Mouse (Mus musculus) megakaryocyte, embryonic 14.5 days (primary cell): ENCODE measurements around the gene Otof. TPM values are rescaled to one million over a fixed set of nuclear protein-coding genes. Genes with fewer than 3 reads are reported as not detected.

ENCODE experiments used
- H3K27me3 ChIP-seq: replicated peaks from 2 replicates; pipeline ENCODE3; 2012; ENCODE audit warnings: inconsistent platforms
- H3K36me3 ChIP-seq: replicated peaks from 2 replicates; pipeline ENCODE3; 2012; ENCODE audit warnings: low read length, inconsistent platforms, mixed read lengths
- H3K4me1 ChIP-seq: 2 replicates; pipeline ENCODE4 v1.6.1; 2012; ENCODE audit warnings: inconsistent platforms
- H3K4me3 ChIP-seq: replicated peaks from 2 replicates; pipeline ENCODE3; 2012; ENCODE audit warnings: moderate library complexity, mild to moderate bottlenecking, inconsistent platforms
- H3K9me3 ChIP-seq: 2 replicates; pipeline ENCODE4 v1.6.1; 2012; ENCODE audit warnings: inconsistent platforms
- FLI1 ChIP-seq: IDR thresholded peaks from 2 replicates; pipeline ENCODE4 v1.6.1; 2012; ENCODE audit warnings: low read length, inconsistent platforms, mixed read lengths
- GATA1 ChIP-seq: IDR thresholded peaks from 3 replicates; pipeline ENCODE4 v1.6.1; 2012; ENCODE audit warnings: mixed read lengths, low read length, inconsistent platforms, borderline replicate concordance
- polyA plus RNA-seq: library from polyadenylated mRNA; stranded (reverse); fragments of >175 nt; gene quantifications from 2 replicates; pipeline ENCODE4 v1.2.3, GENCODE M21; 2012; ENCODE audit warnings: low replicate concordance; ENCODE audit not compliant: insufficient read depth

The Otof gene
- polyA plus RNA-seq, 1 experiment = not detected

DNA sequence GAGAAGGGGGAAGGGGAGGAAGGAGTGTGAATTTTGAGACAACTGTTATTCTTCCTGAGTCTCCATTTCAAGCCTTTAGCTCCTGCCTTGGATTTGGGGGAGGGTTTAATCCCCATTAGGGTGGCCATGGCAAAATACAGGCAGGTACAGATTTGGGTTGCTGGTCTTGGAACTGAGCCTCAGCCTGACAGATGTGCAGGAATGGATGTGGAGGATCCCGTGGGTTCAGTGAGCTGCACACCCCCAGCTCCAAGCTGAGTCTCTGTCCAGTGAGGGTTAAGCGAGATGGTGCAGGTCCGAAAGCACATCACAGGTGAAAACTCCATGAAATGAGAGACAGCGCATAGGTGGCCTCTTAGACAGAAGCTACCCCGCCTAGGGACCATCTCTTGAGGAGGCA, 61.2 kb downstream of the Otof start:
- no peak for TF ChIP-seq FLI1
- no peak for TF ChIP-seq GATA1
- Histone ChIP-seq H3K4me3 (no peak overlapping the region), H3K36me3 (no peaks in the 10 kb centered on the region), H3K4me1 (no peaks in the 10 kb centered on the region), H3K9me3 (peaks cover 22% of the 10 kb centered on the region), H3K27me3 (peaks cover 52% of the 10 kb centered on the region)

GRCm38 (mm10) chr5:30391473-30391872, 70.3 kb downstream of the Otof start:
- TF ChIP-seq FLI1 = no peak
- TF ChIP-seq GATA1 = no peak
- H3K36me3 ChIP-seq = no peaks in the 10 kb centered on the region

GRCm38 (mm10) chr5:30389836-30390235, 71.9 kb downstream of the Otof start:
- Histone ChIP-seq H3K4me1 (no peaks in the 10 kb centered on the region), H3K4me3 (no peak overlapping the region)
- TF ChIP-seq FLI1 = no peak
- no peak for TF ChIP-seq GATA1

More at GRCm38 (mm10) chr5:30391473-30391872, 70.3 kb downstream of the Otof start:
- peaks cover 8% of the 10 kb centered on the region for H3K9me3 ChIP-seq
- H3K27me3 ChIP-seq = peaks cover 48% of the 10 kb centered on the region
- no peak overlapping the region for H3K4me3 ChIP-seq
- no peaks in the 10 kb centered on the region for H3K4me1 ChIP-seq

DNA sequence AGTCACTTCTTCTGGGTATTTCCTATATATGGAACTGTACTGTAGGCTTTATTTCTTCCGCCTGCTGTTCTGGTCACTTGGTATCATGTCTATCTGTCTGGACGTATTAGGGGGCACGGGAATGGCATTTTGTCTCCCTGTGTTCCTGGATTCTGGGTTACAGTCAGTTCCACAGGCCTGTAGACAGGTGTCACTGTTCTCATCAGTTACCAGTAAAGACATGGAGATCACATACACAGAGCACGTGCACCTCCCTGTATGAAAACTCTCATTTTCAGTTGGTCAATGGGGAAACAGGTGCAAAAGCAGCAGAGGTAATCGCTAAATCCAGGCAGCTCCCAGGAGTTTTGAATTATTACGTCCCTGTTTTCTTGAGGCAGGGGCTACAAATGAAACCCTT, 74.0 kb downstream of the Otof start:
- H3K9me3 ChIP-seq = no peaks in the 10 kb centered on the region
- H3K36me3 ChIP-seq = no peaks in the 10 kb centered on the region
- no peak overlapping the region for H3K4me3 ChIP-seq
- TF ChIP-seq GATA1 (no peak), FLI1 (no peak)
- peaks cover 5% of the 10 kb centered on the region for H3K4me1 ChIP-seq
- peaks cover 55% of the 10 kb centered on the region for H3K27me3 ChIP-seq

More at GRCm38 (mm10) chr5:30389836-30390235, 71.9 kb downstream of the Otof start:
- Histone ChIP-seq H3K36me3 (no peaks in the 10 kb centered on the region), H3K9me3 (no peaks in the 10 kb centered on the region), H3K27me3 (peaks cover 53% of the 10 kb centered on the region)

- Histone ChIP-seq H3K4me3 (no peak overlapping the region), H3K9me3 (no peaks in the 10 kb centered on the region), H3K36me3 (no peaks in the 10 kb centered on the region), H3K27me3 (peaks cover 57% of the 10 kb centered on the region), H3K4me1 (peaks cover 7% of the 10 kb centered on the region)
- TF ChIP-seq GATA1 = no peak
- TF ChIP-seq FLI1 = no peak
Measured at GRCm38 (mm10) chr5:30382876-30383275, 78.9 kb downstream of the Otof start.

DNA sequence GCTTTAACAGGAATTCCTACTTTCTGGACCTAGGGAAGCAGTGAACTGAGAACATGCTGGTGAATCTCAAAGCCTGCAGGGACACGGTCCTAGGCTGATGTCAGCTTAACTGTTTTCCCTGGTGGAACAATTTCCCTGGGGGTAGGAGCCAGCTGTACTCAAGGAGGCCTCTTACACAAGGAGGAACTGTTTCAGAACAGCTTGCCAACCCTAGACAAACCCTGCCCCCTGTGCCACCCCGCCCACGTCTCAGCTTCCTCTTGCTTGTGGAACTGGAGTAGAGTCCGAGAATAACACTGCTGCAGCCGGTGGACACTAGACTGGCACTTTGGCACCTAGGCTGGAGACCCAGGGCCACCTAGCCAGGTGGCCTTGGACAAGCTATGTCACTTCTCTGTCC, 92.3 kb downstream of the Otof start:
- Histone ChIP-seq H3K4me3 (no peak overlapping the region), H3K9me3 (no peaks in the 10 kb centered on the region), H3K36me3 (no peaks in the 10 kb centered on the region), H3K27me3 (peaks cover 47% of the 10 kb centered on the region), H3K4me1 (peaks cover 2% of the 10 kb centered on the region; the same call in 1 of the 2 replicates)
- TF ChIP-seq FLI1 (no peak), GATA1 (no peak)

- Histone ChIP-seq H3K4me3 (no peak overlapping the region), H3K27me3 (peaks cover 38% of the 10 kb centered on the region), H3K4me1 (peaks cover 2% of the 10 kb centered on the region; the same call in 1 of the 2 replicates), H3K9me3 (peaks cover 7% of the 10 kb centered on the region; the same call in 1 of the 2 replicates), H3K36me3 (no peaks in the 10 kb centered on the region)
- TF ChIP-seq GATA1 (no peak), FLI1 (no peak)
Measured at GRCm38 (mm10) chr5:30367405-30367804, 94.3 kb downstream of the Otof start.

DNA sequence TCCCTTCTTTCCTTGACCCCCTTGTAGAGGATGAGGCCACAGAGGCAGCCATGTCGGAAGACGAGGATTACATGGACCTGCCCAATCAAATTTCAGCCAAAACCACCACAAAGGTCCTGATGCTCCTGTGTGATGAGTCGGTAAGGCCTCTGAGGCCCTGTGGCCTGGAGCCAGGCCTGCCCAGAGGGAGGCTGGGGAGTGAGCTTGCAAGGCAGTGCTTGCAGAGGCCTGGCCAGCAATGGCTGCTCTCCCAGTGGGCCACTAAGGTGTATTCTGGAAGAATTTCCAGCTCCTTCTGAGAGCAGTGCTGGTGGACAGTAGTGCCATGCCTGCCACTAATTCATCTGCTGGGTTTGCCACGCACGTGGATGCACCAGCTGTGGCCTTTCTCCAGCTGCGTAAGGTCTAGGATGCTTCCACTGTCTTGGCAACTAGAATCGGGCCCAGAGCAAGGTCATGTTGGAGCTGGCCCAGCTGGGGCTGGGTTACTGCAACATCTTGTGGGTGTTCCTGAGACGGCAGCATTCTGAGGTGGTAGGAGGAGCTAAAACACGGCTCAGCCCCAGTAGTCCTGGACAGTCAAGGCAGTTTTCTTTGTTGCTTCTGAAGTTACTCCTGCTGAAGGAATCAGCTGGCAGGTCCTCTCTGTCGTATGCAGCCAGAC, 103.2 kb downstream of the Otof start:
- peaks cover 8% of the 10 kb centered on the region; the same call in 1 of the 2 replicates for H3K9me3 ChIP-seq
- H3K36me3 ChIP-seq = no peaks in the 10 kb centered on the region
- H3K4me3 ChIP-seq = no peak overlapping the region
- TF ChIP-seq FLI1 (no peak), GATA1 (no peak)
- peaks cover 31% of the 10 kb centered on the region for H3K27me3 ChIP-seq
- no peaks in the 10 kb centered on the region for H3K4me1 ChIP-seq

DNA sequence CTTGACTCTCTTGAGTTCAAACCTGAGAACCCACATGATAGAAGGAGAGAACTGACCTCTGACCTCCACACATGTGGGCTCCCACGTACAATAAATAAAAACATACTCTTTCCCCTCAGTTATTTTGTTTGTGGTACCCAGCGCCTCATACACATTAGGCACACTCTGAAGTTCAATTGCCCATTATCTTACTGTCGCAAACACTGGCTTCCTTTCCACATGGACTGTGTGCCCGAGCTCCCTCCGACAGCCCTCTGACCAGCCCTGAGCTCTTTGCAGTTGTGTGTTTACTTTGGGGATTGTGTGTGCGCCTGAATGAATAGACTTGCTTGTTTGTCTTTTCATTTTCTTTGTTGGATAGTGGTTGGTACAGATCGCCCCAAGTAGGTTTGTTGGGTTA, 105.1 kb downstream of the Otof start:
- H3K27me3 ChIP-seq = peaks cover 34% of the 10 kb centered on the region
- H3K4me1 ChIP-seq = no peaks in the 10 kb centered on the region
- H3K9me3 ChIP-seq = no peaks in the 10 kb centered on the region
- no peak overlapping the region for H3K4me3 ChIP-seq
- H3K36me3 ChIP-seq = no peaks in the 10 kb centered on the region
- TF ChIP-seq FLI1 = no peak
- no peak for TF ChIP-seq GATA1

- Histone ChIP-seq H3K36me3 (no peaks in the 10 kb centered on the region), H3K9me3 (no peaks in the 10 kb centered on the region), H3K4me3 (no peak overlapping the region), H3K4me1 (no peaks in the 10 kb centered on the region), H3K27me3 (peaks cover 34% of the 10 kb centered on the region)
- TF ChIP-seq FLI1 = no peak
- no peak for TF ChIP-seq GATA1
Measured at GRCm38 (mm10) chr5:30355559-30356159, 106.1 kb downstream of the Otof start.
